9 mouse cellular contexts compared by ENCODE assay signal in the genomic region with DNA sequence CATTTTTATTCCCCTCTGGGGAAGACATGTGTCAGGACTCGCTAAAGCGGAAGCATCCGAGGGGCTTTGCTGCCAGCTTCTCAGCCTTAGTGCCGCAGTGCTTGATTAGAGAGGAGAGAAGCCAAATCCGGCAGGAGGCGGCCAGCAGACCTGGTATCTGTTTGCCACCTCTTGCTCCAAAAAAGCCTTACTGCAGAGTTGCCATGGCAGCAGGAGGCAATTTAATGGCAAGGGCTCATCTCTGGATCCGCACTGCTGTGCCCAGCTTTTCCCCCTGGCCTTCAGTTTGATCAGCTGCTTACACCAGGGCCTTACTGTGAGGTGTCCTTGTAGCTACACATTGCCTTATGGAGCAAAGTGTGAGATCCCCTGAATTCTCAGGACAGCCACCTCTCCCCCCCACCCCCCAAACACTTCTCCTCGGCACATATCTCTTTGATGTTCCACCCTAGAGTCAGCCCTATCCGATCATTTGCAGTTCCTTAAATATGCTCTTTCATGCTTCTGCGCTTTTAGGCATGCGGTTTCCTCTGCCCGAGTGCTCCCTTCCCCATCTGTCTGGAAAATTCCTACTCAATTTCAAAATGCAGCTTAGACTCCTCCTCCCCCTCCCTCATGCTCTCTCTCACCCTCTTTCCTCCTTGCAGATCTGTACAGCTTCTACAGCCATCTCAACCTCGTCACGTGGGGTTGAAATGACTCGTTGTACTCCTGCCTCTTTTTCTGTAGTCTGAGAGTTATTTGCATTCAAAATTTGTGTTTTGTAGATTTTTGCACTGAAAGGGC.
DNase-seq lines count a peak whose midpoint lies in the region; ATAC-seq and TF ChIP-seq lines count a peak whose summit lies in the region.
"Had no signal": no experiment of that assay in that cellular context is flagged by ENCODE, and none has a peak within 500 bp of the region (broad histone marks: within the 10 kb centered on the region; RNA-seq: fewer than 3 reads in every experiment).

No protein-coding gene starts in this region.

- no peak overlapping the region for H3K4me3 ChIP-seq in kidney, embryonic 14.5 days (ENCODE audit: low read length)
- no peak overlapping the region for H3K4me3 ChIP-seq in limb, embryonic 15.5 days

- DNase-seq in heart, adult 11 months: peak; percentile 96
- DNase-seq in heart, postnatal 25 days (ENCODE audit: low spot score): no peak
- peak; percentile 89 for DNase-seq in brain, embryonic 14.5 days (ENCODE audit: low read depth)
- DNase-seq in frontal cortex, postnatal 36 days (ENCODE audit: low spot score in 2 of 2): peak; percentile 71 to 79
- peak; percentile 53 for DNase-seq in retina, postnatal 1 day
- DNase-seq in urinary bladder, adult 18-20 months (ENCODE audit: low spot score in 2 of 2): no peak

- intact Hi-C loops in heart, postnatal 25 days (cut with DNase I): no loop called here

- no peaks in the 10 kb centered on the region for H3K27me3 ChIP-seq in kidney, embryonic 14.5 days (ENCODE audit: control insufficient read depth, insufficient read depth, low read length)
- no peaks in the 10 kb centered on the region for H3K27me3 ChIP-seq in limb, embryonic 15.5 days

- TF ChIP-seq POLR2A in brain, embryonic 14.5 days (IDR thresholded peaks at IDR 0.05; ENCODE audit: borderline replicate concordance, extremely low read depth, insufficient read depth, insufficient read length, poor library complexity, severe bottlenecking): no peak

- H3K4me1 ChIP-seq in kidney, embryonic 14.5 days (ENCODE audit: control insufficient read depth, insufficient read depth, low read length): 0 out of 2 replicates have a peak, but pooled peaks cover 8% of the 10 kb centered on the region
- peaks cover 16% of the 10 kb centered on the region for H3K4me1 ChIP-seq in limb, embryonic 15.5 days

- 31% methylated on average over 15 of the region's 15 CpGs for WGBS in kidney, embryonic 14.5 days
- WGBS in limb, embryonic 15.5 days: 31% methylated on average over 15 of the region's 15 CpGs

- H3K9ac ChIP-seq in kidney, embryonic 14.5 days (ENCODE audit: low read depth, low read length): no peak overlapping the region
- H3K9ac ChIP-seq in limb, embryonic 15.5 days: no peak overlapping the region

- peak overlapping the region; percentile 38; the same call in 1 of the 2 replicates for H3K27ac ChIP-seq in kidney, embryonic 14.5 days (ENCODE audit: low read depth, low read length)
- H3K27ac ChIP-seq in limb, embryonic 15.5 days: peak overlapping the region; percentile 33

- peak; percentile 58; the same call in 1 of the 2 replicates for ATAC-seq in kidney, embryonic 14.5 days (ENCODE audit: low FRiP score, low TSS enrichment)
- peak; percentile 40; the same call in 1 of the 2 replicates for ATAC-seq in limb, embryonic 15.5 days (ENCODE audit: insufficient number of reproducible peaks, low FRiP score, low TSS enrichment, low read depth)

- H3K36me3 ChIP-seq in kidney, embryonic 14.5 days (ENCODE audit: control insufficient read depth, insufficient read depth, low read length): no peaks in the 10 kb centered on the region
- no peaks in the 10 kb centered on the region for H3K36me3 ChIP-seq in limb, embryonic 15.5 days

- H3K4me2 ChIP-seq in kidney, embryonic 14.5 days (replicated peaks; ENCODE audit: low read depth, low read length): no peak overlapping the region
- 0 out of 2 replicates have a peak overlapping the region, but pooled peaks have one; percentile 2 for H3K4me2 ChIP-seq in limb, embryonic 15.5 days

- no peaks in the 10 kb centered on the region for H3K9me3 ChIP-seq in kidney, embryonic 14.5 days (ENCODE audit: control insufficient read depth, low read length)
- no peaks in the 10 kb centered on the region for H3K9me3 ChIP-seq in limb, embryonic 15.5 days
- H3K9me3 ChIP-seq: G1E had no signal

- TF ChIP-seq CTCF in brain, embryonic 14.5 days (IDR thresholded peaks at IDR 0.05; ENCODE audit: borderline replicate concordance, extremely low read depth, insufficient read depth, insufficient read length): no peak

Comparison
In these comparisons a context has a peak if more than half of its experiments do, and no peak if none do; other contexts are left out.
1. DNase-seq: peak in heart, adult 11 months (single experiment), brain, embryonic 14.5 days (single experiment), frontal cortex, postnatal 36 days (2 of 2) and retina, postnatal 1 day (single experiment); none in heart, postnatal 25 days (single experiment) and urinary bladder, adult 18-20 months (0 of 2).